Mouse (Mus musculus) layer of hippocampus, adult 9-11 months (tissue): ENCODE data around the gene Spag9.
A peak's percentile ranks its signal among the peaks of the same experiment; 100 is the strongest.

Experiments used
- DNase-seq: peaks from one replicate; pipeline ENCODE4 v3.0.0; 2022

Gene Spag9

DNA sequence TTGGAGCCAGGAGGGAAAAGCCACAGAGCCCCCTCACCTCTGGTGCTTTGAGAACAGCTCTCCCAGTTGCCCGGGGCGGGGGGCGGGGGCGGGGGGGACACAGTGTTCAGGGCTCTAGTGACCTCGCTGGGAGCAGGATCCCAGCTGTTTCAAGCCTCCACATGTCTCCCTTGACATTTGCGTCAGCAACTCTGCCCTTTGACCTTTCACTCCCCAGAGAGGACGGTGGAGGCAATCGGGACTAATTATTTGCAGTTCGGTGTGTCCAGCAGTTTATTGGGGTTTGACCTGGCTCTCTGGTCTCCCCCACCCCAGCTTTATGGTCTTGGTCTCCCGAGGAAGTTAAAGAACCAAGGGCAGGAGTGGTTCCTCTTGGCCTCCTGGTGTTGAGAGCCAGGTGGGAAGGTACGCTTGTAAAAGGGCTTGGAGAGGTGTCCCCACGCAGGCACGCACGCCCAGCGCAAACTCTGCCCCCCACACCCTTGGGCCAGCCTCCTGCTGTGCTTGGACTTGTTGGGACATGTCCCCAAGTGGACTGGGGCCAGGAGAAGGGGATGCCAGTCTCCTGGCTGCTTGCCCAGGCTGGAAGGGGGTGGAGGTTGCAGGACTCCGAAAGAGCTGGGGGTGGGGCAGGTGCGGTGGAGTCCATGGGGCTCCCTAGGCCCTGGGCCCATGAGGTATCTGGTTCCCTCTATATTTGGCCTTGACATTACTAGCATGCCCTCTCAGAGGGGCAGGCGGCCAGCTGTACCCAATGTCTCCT, 138.4 kb downstream of the Spag9 start:
- no peak for DNase-seq

DNA sequence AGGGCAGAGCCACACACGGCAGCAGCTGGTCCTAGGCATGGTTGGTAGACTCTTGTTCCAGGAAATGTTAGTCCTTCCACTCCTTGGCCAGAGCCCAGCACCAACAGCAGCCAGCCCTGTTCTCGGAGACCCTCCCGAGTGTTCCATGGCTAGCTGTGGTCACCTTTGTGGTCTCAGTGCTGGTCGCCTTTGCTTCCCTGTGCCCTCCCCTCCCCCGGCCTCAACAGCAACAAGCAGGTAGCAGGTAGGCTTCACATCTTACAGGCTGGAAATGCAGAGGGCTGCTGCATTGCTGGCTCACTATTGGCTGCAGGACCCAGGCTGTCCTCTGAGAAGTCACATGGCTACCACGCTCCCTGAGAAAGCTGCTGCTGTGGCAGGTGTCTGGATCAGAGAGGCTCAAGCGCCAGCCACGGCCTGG, 139.7 kb downstream of the Spag9 start:
- DNase-seq, result no peak

DNA sequence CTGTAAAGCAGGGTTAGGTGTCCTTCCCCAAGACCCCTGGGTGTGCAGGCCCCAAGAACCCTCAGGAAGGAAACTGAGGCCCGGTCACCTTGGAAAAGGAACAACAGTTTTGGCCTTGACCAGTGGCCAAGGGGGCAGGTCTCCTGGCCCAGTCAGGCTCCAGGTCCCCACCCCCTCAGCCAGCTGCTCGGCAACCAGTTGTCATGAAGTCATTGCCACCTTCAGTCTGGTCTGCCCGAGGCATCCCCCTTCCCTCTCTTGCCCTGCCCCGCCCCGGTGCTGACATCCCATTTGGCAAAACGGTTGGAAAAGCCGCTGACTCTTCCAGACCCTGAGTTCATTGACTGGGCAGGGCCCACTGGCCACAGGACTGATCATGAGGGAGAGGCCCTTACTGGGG, 140.8 kb downstream of the Spag9 start:
- DNase-seq, result no peak

DNA sequence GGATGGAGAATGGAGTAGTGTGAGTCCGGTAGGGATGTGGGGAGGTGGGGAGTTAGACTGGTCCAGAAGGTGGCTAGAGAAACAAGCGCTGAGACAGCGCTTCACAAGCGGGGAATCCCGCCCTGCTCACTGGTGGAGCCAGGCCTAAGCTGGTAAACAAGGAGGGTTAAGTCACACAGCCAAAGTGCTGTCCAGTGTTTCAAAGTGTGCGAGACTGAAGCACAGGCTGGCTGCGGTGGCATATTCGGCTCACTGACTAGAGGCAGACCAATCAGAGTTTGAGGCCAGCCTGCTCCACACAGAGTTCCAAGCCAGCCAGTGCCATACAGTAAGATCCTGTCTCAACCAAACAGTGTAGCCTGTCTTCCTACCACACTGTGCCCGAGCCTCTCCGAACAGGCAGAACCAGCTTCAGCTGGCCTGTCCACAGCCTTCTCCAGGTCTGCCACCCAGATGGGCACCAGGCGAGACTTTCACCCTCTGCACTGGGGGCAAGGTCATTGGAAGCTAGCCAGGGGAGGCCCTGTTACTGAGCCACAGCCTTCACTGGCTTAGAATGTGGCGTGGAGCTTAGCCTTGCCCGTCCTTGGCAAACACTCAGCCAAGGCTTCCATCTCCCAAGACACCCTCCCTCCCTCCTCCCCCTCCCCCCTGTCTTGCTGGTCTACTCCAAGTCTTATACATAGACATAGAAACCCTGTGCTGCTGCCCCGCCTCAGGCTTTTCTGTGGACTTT, 141.6 kb downstream of the Spag9 start:
- DNase-seq, result no peak

DNA sequence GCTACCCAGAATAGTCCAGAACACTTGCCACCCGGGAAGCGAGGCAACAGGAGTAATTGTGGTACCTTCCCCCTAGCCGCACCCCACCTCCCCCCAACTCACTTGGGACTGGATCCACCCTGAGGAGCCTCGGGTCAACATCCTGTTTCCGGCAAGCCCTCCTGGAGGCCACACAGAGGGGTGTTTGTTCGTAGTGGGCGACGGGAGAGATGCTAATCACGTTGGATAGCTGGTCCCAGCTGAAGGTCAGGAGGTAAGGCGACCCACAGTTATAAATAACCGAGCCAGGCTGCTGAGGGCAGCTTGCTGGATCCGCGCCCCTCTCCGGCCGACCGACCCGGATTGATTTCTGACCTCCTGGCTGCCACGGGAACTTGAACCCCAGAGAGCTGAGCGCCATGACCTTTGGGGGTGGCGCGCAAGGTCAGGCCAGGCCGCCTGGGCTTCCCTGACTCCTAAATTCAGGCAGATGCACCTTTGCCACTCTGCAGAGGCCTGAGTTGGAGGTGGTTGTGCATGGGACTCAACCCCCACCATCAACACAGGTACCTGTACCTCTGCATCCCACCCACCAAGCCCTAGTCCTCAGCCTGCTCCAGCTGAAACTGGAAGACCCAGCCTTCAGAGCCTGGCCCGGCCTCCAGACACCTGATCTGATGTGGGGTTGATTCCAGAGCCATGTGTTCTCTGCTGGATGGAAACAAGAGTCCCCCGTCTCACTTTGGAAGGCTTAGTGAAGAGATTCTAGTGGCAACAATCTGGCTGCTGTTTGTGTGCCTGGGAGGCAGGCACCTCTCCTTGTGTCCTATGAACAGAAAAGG, 142.7 kb downstream of the Spag9 start:
- DNase-seq, result no peak

DNA sequence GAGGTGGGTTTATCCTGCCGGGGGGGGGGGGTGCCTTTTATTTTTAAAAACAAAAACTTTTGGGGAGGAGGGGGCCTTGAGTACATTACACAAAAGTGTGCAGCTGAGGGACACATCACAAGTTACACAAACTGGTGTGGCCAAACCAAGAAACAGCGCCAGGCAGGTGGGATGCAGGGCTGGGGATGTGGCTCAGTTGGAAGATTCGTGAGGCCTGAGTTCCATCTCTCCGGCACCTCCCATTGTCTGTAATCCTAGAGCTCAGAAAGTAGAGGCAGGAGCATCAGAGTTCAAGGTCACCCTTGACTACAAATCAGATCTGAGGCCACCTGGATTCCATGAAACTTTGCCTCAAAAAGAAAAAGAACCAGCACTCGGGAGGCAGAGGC, 143.3 kb downstream of the Spag9 start:
- DNase-seq, result no peak

DNA sequence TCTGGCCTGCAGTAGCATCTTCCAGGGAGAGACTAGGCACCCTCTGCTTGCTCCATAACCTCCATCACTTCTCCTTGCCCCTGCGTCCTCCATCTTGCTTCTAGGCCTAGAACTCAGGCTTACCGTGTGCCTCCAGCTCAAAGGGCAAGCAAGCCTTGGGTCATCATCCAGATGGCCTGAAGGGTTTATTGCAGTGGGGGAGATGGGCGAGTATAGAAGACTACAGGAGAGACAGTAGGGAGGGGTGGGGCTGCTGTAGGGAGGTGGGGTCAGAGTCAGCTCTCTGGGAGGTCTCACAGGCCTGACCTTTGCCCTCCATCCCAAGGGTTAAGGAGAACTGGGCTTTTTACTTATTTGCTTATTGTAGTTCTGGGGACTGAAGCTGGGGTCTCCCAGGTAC, 144.6 kb downstream of the Spag9 start:
- no peak for DNase-seq

DNA sequence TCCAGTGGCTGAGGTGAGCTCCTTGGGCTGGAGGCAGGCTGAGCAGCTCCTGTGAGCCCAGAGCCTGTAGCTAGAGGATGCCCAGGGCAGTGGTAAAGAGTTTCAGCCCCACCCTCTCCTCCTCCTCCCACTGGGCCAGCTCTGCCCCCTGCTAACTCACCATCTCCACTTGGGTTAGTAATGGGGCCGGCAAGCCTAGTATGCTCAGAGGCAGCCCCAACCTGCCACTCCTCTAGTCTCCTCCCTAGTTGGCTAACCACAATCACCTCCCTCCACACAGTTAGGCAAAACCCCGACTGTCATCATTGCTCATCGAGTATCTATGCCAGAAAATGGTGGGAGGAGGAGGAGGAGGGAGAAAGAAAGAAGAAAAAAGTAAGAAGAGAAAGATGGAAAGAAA, 145.7 kb downstream of the Spag9 start:
- no peak for DNase-seq

DNA sequence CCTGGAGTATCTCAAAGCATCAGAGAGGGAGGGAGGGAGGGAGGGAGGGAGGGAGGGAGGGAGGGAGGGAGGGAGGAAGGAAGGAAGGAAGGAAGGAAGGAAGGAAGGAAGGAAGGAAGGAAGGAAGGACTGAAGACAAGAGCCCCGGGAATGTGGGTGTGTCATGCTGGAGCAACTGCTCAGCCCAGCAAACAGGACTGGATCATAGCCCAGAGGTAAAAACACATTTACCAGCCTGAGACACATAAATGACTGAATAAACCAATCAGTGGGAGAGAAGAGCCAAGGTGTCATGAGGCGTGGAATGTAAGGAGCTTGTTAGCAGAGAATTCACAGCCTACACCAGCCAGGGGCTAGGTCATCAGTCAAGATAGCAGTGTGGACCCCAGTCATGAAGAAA, 147.4 kb downstream of the Spag9 start:
- no peak for DNase-seq

DNA sequence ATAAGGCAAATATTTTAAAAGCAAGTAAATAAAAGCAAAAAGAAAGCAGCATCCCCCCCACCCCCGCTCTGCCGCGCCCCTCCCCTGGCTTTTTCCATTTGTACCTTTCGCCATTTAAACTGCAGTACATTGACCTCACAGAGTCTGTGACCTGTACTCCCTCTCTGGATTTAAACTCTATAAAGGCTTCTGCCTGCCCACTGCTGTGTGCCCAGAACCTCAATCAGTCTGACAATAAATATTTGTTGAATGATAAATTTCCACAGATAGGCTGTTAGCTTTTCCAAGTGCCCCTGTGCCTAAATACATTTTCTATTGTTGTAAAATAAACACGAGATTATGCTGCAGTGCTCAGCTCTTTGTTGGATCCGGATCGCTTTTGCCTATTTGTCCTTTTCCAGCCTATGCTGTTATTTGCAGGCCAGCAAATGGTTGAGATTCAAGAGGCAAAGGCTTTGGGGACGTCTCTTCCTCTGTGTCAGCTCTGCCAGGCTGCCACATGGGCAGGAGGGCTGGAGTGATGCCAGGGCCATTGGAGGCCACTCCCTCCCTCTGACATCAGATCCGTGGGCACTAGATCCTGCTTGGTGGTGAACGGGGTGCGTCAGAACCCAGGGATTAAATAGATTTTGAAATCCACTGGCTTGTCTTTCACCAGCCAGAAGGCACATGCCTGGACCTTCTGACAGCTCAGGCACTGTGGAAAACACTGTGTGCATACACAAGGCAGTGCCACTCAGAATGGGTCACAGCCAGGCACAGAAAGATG, 149.1 kb downstream of the Spag9 start:
- DNase-seq, result peak; percentile 95

DNA sequence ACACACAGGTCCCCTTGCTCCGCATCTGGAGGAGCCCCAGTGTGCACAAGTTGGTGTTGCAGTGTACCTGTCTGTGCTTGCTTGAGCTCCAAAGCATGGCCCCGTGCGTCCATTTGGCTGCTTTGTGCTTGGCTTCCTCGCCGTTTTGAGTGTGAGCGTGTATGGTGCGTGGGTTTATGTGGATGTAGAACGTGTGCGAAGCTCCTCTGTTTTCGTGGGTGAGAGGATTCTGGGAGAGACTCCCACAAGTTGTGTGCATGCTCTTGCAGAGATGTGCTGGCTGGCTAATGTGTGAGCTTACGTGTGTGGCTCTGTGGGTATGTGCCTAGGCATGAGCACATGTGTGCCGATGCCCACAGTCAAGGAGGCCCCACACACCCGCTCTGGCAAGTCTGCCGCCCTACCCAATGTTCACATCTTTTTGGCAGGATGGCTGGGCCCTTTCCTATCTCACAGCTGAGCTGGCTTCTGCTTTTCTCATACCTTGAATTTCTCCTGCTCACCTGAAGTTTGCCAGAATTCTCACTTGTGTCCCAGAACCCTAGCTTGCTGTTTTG, 150.2 kb downstream of the Spag9 start:
- peak; percentile 70 for DNase-seq

DNA sequence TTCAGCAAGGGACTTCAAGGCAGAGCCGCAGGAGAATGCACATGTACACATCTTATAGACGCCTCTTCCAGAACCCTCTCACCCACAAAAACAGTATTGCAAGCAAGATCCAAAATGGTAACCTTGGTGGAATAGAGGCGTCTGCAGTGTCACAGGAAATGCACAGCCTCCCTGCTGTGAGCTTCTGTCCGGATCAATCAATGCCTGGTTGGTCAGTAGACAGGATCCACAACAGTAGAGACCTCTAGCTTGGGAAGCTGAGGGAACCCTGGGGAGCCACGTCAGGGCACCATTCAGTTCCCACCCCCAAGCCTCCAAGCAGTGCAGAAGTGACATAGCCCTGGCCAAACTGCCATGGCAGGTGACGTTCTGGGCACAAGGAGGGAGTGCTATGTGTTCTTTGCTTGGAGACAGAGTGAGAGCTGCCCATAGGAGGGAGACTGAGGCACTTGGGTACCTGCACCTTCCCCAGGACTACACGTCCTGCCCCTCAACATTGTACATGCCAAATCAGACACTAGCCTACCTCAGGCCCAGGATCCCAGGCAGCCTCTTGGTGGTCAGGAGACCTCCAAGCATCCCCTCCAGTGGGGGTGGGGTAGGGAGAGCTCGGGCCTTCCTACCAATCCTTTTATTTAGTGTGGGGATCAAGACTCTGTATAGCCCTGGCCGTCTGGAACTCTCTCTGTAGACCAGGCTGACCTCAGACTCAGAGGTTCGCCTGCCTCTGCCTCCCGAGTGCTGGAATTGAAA, 151.0 kb downstream of the Spag9 start:
- DNase-seq, result no peak

DNA sequence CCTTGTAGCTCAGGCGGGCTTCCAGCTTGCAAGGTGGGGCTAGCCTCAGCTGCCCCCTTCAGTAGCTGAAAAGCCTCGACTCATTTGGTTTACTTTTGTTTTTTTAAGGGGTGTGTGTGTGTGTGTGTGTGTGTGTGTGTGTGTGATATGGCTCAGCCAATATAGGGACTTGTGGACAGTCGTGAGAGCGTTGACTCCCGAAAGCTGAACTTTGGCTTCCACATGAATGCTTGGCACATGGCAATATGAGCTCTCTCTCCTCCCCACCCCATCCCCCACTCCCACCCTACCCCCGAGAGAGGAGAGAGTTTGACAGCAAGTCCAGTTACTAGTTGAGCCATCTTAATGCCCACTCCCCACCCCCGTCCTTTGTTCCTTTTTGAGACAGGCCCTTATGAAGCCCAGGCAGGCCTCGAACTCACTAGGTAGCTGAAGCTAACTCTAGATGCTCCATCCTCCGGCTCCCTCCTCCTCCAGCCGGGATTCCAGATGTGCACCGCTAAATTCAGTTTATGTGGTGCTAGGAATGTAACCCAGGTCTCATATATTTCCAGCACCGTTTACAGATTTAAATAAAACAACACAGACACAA, 152.3 kb downstream of the Spag9 start:
- no peak for DNase-seq

DNA sequence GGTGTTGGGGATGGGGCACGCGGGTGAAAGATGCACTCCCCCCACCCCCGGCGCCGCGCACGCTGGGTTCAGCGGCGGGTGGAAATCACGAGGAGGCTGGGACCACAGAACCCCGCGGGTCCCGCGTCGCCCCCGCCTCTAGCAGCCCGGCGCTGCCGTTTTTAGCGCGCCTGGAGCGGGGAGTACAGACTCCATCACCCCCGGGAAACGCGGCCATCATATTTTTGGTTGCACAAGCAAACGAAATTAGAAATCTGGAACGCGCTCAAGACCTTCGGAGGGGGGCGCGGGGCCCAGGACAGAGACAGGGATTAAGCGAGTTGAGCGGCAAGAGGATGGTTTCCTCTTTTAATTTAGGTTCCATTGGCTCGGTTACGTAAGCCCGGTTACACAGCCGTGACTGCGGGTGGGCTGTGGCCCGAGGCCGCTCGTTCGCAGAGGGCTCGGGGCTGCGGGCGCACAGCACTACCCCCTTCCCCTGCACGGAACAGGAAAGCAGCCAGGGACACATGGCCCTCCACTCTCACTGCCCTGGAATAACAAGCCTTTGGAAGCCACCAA, 153.1 kb downstream of the Spag9 start:
- DNase-seq, result no peak

DNA sequence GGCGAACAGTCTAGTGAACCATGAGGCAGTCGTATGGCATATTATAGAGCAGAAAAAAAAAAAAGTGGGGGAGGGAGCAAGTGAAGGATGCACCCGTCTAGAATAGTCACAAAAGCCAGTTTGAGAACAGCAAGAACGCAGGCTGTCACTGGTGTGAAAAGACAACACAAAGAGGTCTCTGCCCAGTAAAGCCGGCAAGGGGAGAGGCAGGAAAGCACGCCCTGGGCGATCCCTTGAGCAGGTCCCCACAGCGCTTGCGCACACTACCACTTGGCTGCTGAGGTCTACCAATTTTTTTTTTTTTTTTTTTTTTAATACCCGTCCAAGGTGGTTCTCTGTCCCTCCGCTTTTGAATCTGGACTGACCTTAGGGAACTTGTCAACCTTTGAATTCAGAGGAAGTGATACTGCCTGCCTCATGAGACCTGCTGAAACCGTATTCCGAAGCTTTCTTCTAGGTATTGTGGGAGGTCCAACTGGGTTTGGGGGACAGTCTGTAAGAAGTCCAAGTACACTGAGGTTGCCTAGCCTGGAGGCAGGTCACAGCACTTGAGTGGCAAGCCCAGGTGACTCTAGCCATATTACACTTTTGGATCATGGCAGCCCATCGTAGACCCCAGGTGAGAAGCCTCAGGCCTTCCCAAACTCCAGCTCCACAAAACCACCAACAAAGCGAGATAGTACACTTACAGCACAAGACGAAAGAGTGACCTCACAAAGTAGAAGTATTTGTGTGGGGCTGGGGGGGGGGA, 153.8 kb downstream of the Spag9 start:
- DNase-seq, result no peak

DNA sequence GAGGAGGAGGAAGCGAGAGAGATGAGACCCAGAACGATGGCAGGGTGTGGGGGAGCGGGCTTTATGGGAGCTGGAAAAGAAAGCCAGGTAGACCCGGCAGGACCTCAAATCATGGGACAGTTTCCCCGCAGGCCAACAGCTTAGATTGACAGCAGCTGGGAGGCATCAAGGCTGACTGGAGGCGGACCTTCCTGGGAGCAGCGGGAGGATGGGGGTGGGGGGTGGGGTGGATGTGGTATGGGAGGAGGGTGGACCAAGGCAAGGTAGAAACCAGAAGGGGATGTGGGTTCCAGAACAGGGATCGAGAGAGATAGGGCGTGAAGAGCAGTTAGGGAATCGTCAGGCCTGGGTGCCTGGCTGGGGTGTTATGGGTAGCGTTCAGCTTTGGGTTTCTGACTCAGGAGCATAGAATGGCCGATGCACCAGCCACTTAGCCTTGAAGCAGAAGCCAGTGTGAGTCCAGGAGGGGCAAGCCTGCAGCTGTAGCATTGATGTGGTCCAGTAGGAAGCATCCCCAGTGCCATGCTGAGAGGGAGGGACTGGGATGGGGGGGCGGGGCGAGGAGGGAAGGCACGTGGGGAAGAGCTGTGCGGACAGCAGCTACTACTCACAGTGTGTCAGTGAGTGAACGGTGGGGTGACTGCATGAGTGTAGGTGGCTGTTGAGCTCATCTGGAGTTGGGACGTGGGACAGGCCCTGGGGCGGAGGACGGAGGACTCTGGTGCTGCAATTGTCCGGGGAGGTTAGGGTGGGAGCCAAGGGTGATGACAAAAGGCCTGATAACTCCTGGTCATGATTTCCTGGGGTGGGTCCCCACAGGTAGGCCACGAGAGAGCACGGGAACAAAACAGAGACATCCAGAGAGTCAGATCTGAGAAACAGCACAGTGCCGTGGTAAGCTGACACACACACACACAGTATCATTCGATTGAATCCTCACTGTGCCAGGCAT, 154.9 kb downstream of the Spag9 start:
- DNase-seq, result no peak

DNA sequence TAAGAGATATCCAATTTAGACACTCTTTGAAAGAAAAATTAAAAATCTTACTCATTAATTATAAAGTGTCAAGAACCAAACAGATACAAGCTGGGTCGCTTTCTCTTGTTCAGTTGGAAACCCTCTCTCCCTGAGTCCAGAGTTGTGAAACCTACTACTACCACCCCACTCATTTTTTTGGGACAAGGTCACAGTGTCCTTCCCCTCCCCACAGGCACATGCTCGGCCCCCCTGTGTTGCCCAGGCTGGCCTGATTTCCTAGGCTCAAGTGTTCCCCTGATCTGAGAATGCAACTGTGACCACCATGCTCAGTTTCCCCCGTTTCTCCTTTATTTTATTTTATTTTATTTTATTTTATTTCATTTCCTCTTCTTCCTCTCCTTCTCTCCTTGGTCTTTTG, 158.3 kb downstream of the Spag9 start:
- no peak for DNase-seq

DNA sequence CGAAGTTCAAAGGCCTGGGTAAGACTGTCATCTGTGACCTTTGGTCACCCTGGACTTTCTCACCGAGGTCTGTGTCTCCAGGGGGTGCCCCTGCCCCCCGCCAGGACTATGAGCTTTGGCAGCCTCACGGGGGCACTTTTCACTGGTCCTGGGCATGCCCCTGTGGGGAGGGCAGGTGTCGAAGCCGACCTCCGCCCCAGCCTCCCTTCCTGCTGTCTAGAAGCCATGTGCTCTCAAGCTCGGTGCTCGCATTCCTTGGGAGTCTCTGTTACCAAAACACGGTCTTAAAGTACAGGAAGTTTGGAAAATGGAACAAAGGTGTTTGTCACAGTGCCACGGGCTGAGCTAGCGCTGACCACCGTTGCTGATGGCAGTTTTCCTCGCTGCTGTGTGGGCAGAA, 162.6 kb downstream of the Spag9 start:
- no peak for DNase-seq
